Mouse (Mus musculus): ENCODE measurements around the gene Lrrk1. TPM values are rescaled to one million over a fixed set of nuclear protein-coding genes. Genes with fewer than 3 reads are reported as not detected.

Lrrk1 gene
- total RNA-seq, 2 experiments from 2014 or later: 12.4 to 16.4 TPM

DNA sequence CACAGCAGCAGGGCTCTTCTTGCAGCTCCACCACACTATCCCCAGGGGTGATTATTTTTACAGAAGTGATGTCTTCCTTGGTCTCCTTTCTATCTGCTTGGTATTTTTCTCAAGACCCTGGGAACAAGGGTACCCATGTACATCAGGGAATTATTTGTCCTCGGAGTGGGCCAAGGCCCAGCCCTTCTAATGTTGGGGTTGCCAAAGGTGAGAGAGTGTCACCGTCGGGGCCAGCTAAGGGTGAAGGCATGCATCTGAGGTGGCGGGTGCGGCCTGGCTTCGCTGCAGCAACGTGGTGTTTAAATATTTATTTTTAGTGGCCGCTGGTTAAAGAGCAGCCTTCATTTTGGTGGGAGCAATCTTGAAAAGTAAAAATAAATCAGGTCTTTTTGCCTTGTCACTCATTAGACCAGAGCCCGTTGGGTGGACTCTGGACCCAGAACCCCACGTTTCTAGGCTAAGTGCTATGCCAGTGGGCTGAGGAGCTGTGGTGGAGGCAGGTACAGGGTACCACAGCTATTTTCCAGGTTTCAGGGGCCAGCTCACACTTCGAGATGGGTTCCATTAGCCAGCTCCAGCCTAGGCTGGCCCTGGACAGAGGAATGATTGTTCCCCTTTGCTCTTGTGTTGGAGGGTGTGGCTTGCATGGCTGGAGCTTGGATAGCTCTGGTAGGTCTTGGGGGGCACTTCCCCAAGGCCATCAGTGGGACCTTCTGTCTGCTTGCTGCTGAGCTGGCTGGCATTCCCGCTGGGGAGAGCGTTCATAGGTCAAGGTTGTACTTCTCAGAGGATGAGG, 160.1 kb downstream of the Lrrk1 start:
- DNase-seq: no peak

DNA sequence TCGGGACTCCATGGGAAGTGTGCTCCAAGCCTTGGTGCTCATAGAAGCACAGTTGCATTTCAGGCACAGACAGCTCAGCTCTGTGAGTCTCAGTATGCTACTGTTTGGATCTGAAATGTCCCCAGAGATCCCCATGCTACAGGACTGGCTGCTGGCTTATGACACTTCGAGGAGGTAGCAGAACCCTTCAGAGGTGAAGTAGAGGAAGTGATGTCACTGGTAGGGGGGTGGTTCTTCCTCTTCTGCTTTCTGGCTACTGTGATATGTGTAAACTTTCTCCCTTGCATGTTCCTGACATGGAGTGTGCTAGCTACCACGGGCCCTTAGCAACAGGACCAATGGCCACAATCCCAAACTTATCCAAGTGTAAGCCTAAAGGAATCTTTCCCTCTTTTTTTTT, 162.3 kb downstream of the Lrrk1 start:
- DNase-seq: no peak

DNA sequence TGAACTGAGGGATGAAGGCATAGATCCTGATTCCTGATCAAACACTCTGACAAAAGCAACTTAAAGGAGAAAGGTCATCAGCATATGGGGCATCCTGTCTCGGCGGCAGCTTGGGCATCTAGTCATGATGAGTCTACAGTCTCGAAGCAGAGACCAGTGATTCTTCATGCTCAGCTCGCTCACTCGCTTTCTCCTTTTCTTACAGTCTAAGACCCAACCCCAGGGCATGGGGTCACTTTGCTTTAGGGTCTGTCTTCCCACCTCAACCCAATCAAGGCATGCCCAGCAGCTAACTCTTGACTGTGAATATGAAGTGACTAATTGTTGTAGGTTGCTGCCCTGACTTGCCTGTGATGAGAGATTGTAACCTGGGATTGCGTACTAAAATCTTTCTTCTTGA, 163.6 kb downstream of the Lrrk1 start:
- no peak for DNase-seq

- no peak for DNase-seq
These were observed 164.4 kb downstream of the Lrrk1 start for GRCm38 (mm10) chr7:66223731-66224130.

- DNase-seq: no peak
These were observed 165.5 kb downstream of the Lrrk1 start for GRCm38 (mm10) chr7:66222621-66223091.

DNA sequence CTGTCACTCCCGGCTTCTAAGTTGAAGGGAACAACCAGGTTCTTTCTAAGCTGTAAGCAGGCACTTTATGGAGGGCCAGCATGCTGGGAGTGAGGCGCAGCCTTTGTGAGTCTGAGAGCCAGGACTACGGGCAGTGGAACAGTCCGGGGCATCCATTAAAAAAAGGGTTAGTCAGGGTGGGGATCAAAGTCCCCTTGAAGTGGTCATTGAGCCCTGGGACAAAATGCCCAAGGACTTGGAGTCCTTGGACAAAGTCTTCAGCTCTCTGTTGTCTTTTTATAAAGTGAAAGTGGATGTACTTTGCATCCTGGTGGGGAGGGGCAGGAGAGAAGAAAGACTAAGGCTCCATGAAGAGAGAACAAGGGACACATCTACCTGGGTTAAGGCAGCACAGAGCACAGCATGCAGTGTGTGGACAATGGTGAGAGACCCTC, 168.3 kb downstream of the Lrrk1 start:
- no peak for DNase-seq

- DNase-seq: no peak
These were observed 168.9 kb downstream of the Lrrk1 start for GRCm38 (mm10) chr7:66219028-66219793.

GRCm38 (mm10) chr7:66218193-66219014, 169.7 kb downstream of the Lrrk1 start:
- peak; percentile 42 for DNase-seq

- DNase-seq: no peak
These were observed 170.5 kb downstream of the Lrrk1 start for GRCm38 (mm10) chr7:66217531-66218094.

DNA sequence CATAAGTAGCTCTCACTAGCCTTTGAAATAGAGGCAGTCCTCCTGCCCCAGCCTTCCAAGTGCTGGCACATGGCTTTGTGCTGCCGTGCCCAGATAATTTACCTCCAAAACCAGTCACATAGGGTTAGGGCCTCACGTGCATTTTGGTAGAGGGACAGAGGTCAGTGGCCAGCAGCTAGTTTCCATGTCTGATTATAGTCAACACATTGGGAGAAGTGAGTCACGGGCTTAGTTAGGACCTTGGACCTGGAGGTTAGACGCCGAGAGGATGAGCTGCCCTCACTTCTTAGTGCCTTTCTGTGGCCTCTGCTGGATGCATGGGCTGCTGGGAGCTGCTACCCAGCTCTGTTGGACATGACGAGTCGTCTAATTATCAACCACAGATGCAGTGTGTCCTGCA, 171.1 kb downstream of the Lrrk1 start:
- no peak for DNase-seq

GRCm38 (mm10) chr7:66215911-66216310, 172.2 kb downstream of the Lrrk1 start:
- no peak for DNase-seq

DNA sequence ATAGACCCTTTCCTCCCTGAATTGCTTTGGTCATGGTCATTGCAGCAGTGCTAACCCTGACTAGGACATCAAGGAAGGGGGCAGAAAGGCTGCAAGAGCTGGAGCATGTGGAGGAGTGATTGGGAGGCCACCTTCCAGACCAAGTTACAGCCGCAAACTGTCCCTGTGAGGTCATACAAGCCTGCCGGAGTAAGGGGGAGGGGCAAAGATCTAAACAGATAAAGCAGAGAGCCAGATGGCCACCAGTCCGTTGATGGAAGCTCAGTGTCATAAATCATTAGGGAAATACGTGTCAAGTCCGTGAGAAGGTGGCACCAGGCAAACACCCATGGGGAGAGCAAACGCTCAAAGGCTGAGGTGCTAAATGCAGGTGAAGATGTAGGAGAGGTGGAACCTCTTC, 173.7 kb downstream of the Lrrk1 start:
- DNase-seq: no peak

GRCm38 (mm10) chr7:66212887-66213286, 175.3 kb downstream of the Lrrk1 start:
- DNase-seq: no peak

- DNase-seq: no peak
These were observed 178.2 kb downstream of the Lrrk1 start for GRCm38 (mm10) chr7:66209920-66210319.

- DNase-seq: no peak
These were observed 186.5 kb downstream of the Lrrk1 start for GRCm38 (mm10) chr7:66201657-66202056.

- DNase-seq: no peak
These were observed 187.2 kb downstream of the Lrrk1 start for GRCm38 (mm10) chr7:66200791-66201450.

DNA sequence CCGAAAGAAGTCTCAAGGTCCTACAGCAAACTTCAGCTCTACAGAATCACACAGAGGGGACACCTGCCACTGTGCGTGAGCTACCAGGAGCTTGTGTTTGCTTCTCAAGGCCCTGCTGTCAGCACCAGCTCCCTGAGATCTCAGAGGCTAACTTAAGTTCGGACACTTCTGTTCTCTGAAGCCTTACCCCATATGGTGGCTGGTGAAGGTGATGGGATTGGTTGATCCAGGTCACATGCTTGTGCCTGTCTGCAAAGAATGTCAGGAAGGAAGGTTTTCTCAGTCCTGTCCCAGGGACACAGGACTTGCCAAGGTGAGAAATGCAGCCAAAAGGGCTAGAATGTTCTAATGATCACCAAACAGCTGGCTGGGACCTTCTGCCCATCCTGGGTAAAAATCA, 187.8 kb downstream of the Lrrk1 start:
- DNase-seq: no peak

DNA sequence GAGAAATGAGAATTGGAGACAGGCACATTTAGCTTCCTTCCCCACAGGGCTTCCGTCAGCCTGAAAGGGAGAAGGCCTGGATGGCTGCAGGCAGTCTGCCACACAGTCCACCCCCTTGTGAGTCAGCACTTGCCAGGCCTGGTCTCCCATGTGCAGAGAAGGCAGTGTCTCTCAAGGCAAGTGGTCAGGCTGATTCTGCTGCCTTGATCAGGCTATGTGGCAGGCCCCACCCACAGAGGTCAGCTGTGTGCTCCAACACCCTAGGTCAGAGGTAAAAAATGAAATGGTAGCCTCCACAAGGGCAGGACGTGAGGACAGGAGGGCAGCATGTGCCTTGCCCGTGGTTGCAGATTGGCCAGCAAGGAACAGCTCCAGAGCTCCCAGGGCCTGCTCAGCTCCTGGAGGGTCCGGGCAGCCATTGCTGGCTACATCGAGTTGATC, 188.7 kb downstream of the Lrrk1 start:
- DNase-seq: peak; percentile 69

- no peak for DNase-seq
These were observed 189.7 kb downstream of the Lrrk1 start for GRCm38 (mm10) chr7:66198416-66198815.

DNA sequence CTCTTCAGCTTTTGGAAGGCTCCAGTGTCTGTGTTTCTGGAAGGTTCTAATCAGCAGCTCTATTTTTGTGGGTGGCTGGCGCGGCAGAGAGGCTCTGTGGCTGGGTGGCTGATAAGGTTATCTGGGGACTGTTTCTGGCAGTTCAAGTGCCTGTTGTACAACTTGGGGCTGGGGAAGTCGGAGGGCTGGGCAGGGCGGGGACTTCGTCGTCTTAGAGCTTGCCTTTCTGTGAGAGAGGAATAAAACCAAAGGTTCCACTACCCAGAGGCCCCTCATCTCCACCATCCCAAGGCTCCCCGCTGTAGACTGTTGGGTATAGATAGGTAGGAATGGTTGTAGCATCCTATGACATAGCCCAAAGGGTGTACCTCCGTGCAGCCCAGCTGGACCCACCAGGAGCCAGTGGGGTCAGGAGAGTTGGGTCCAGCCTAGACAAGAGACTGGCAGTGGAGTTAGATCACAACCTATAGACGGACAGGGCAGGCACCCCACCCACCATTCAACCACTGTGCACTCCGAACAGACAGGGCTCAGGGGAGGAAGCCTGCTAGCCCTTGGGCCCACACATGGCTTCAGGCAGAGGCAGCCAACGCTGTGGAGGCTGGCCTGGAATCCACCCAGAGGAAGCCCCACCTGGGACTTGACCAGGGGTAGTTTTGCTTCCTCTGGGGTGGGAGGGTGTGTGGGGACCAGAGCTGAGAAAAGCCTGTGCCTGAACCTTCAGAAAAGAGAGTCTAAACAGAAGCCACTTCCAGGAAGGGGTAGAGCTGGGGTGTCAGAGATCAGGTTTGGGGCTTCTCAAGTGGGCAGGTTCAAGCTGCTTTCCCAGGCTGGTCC, 191.3 kb downstream of the Lrrk1 start:
- DNase-seq: no peak

- no peak for DNase-seq
These were observed 192.3 kb downstream of the Lrrk1 start for GRCm38 (mm10) chr7:66195881-66196280.
